Mouse (Mus musculus) neutrophil, adult 5-6 weeks (primary cell): Measurements from ENCODE around the gene Begain. TPM values are rescaled to one million over a fixed set of nuclear protein-coding genes. Genes with fewer than 3 reads are reported as not detected.

Experiments used
- ATAC-seq: fragments of 151-379, 151-347 bp; 2 replicates; pipeline ENCODE4 v1.8.0; 2017; ENCODE audit warnings: mild to moderate bottlenecking, moderate TSS enrichment; ENCODE audit not compliant: insufficient number of reproducible peaks, poor library complexity, low FRiP score, severe bottlenecking; ENCODE audit errors: extremely low read depth
- total RNA-seq: library from RNA; stranded (forward); fragments of 200-1000 nt; gene quantifications from 2 replicates; pipeline ENCODE4 v1.2.3, GENCODE M21; 2017

The Begain gene
- total RNA-seq, 1 experiment from 2014 or later = 2.2 TPM

GRCm38 (mm10) chr12:109058660-109059059 is 9.4 kb downstream of the Begain start:
- no peak for ATAC-seq

- ATAC-seq = no peak
Observed at GRCm38 (mm10) chr12:109057736-109058135, 10.3 kb downstream of the Begain start.

DNA sequence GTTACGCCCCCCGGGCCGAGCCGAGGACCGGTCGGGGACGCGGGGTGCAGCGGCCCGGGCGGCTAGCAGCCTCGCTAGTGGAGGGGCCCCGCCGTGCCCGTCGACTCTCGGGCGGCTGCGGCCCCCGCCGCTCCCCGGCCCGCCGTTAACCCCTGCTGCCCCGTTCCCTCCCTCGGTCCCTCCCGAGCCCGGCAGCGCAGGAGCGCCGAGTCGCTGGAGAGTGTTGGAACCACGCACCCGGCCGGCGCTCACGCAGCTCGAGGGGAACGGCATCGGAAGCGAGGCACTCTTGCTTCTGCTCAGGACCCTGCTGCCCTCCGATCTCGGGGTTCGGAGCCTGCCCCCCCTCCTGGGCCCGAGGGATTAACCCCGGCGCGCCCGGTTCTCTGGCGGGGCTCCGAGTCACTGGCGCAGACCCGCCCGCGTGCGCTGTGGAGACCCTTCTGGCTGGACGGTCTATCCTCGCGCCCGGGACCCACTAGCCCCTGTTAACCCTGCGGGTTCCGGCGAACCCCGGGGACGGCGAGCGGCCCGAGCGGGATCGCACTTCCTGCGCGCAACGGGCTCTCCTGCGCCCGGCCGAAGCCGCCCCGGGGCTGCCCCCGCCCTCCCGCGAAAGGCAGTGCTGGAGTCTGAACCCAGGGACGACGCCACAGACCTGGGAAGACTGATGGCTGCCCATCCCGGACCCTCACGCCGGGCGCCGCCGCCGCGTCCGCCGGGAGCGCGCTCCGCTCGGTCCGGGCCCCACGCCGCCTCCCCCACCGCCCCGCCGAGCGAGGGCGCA is 14.8 kb downstream of the Begain start:
- no peak for ATAC-seq

- ATAC-seq = no peak
Observed at GRCm38 (mm10) chr12:109049949-109050348, 18.1 kb downstream of the Begain start.

DNA sequence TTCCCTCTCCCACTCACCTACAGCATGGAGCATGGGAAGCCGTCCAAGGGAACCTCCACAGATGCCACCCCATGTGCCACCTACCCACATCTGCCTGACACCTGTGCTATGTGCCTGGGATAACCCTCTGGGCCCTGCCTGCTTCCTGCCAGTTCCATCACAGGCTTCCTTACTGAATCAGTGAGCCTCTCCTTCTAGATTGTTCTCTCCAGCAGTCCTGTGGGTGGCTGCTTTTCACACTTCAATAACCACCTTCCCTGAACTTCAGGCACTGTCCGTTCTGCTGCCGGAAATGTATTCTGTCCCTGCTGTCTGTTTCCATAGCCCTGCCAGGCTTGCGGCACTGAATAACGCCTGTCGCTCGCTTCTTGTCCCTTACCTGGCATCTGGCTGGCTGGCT is 22.4 kb downstream of the Begain start:
- ATAC-seq = no peak

GRCm38 (mm10) chr12:109044497-109044896 is 23.5 kb downstream of the Begain start:
- ATAC-seq = no peak

DNA sequence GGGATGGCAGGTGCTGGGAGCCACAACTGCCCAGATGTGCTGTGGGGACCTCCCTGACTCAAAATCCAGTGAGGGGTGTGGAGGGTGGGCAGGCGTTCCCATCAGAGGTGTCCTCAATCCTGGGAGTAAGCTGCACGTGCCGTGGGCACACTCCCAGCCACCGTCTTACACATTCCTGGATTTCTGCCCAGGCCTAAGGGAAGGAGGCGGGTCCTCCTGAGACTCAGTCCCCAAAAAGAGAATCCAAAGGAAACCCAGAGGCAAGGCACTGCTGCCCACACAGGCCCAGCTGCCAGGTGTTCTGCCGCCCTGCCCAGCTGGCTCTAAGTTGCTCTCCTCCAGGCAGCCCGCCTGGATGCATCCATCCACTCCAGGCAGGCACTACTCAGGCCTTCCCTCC is 28.7 kb downstream of the Begain start:
- no peak for ATAC-seq

- ATAC-seq = no peak
Observed at GRCm38 (mm10) chr12:109038179-109038819, 29.7 kb downstream of the Begain start.

DNA sequence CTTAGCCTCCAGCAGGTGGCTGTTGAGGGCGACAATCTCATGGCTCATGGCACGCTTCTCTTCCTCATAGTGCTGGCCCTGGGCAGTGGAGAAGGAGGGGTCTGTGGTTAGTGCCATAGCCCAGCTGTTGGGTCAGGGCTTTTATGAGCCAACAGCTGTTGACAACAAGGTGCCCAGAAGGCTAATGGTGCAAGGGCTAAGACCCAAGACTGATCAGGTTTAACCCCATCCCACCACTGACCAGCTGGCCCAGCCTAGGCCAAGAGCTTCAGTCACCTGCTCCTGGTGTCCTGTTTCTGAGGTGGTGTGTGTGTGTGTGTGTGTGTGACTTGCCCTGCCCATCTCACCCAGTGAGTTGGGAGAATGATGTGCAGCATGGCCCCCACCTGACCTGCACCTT is 31.0 kb downstream of the Begain start:
- ATAC-seq = no peak

GRCm38 (mm10) chr12:109023780-109024179 is 44.2 kb downstream of the Begain start:
- ATAC-seq = no peak

GRCm38 (mm10) chr12:109022966-109023365 is 45.1 kb downstream of the Begain start:
- ATAC-seq = no peak

GRCm38 (mm10) chr12:109022181-109022691 is 45.8 kb downstream of the Begain start:
- no peak for ATAC-seq

GRCm38 (mm10) chr12:109010070-109010649 is 57.9 kb downstream of the Begain start:
- no peak for ATAC-seq

GRCm38 (mm10) chr12:109002978-109003377 is 65.0 kb downstream of the Begain start:
- no peak for ATAC-seq

GRCm38 (mm10) chr12:108997249-108997648 is 70.8 kb downstream of the Begain start:
- ATAC-seq = no peak

DNA sequence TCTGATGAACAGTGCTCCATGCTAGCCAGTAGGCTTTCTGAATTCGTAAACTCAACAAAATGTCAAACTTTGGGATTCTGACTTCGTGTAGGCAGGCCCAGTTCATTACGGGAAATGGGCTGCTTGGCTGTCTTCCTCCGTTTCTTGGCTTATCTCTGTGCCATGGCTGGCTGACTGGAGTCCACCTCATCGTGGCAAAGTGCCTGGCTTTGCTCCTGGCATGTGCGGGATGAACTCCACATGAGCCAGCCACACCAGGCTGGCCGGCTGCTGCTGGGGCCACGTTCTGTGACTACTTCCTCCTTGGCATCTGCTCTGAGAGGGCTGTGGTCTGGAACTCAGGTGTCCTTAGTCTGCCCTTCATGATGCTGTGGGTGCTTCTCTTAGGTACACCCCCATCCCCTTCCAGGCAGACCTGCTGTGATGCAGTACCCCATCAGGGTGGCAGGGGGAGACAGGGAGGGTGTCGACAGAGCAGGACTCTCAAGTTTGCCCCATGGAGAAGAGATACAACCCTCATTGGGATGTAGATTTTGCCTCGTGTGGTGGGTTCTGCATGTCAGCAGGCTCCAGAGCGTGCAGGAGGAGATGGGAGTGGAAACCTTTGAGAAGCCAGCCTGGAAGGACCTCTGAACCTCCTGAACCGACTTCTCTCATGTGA is 71.9 kb downstream of the Begain start:
- no peak for ATAC-seq

- ATAC-seq = peak; percentile 47; the same call in 1 of the 2 replicates
Observed at GRCm38 (mm10) chr12:108994436-108995031, 73.5 kb downstream of the Begain start.

DNA sequence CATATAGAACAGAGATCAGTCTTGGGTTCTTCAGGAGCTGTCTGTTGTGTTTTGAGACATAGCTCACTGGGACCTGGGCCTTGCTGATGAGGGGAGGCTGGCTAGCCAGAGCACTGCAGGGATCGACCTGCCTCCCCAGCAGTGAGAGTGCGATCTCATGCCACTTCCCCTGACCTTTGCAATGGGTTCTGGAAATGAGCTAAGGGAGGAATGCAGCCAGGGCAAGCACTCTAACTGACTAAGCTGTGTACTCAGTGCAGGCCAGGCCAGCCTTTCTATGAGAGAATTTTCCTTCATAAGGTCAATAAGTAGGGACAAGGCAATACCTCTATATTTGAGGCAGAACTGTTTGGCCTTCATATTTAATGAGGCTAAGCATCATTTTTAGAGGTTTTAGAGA is 75.0 kb downstream of the Begain start:
- no peak for ATAC-seq

DNA sequence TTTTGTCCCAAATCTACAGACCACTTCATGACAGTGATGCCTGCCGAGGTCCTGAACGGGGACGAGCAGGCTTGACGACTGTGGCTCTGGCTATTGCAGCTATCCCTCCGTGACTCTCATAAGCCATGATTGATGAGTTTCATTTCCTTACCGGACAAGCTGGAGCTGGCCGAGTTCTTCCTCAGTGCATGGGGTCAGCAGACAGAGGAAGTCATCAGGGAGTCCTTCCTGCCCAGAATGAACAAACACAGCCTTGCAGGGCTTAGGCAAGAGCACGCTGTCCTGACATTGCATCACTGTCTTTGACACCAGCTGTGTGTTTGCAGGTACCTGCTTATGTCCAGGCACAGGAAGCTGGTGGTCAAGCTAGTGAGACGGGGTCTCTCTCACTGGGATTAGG is 77.6 kb downstream of the Begain start:
- ATAC-seq = 0 out of 2 replicates have a peak, but pooled peaks have one; percentile 30
